Comparison of ENCODE assay signal across 21 mouse cellular contexts in the genomic region with DNA sequence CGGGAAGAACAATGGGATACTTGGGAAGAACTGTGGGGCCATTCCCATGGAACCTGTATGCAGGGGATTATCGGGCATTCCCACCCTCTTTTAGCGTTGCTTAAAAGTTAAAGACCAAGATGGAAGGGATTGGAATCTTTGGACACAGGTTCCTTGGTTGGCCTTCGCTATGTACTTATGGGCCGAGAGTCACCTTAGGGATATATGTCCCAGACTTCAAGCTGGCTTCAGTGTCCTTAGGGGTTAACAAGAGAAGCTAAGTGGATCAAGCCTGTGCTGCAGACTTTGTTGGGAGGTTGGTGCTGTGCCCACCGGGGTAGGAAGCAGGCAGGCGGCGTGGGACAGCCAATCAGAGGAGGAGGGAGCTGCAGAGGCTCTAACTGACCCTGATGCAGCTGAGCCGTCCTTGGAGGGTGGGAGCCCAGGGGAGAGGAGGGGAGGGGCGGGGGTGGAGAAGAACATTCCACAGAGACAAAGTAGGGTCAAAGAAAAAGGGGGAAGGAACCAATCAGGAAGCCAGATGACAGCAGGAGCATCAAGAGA. TPM values are rescaled to one million over a fixed set of nuclear protein-coding genes. Genes with fewer than 3 reads are reported as not detected.
A peak's percentile ranks its signal among the peaks of the same experiment; 100 is the strongest.
DNase-seq lines count a peak whose midpoint lies in the region; ATAC-seq and TF ChIP-seq lines count a peak whose summit lies in the region.
"Had no signal": no experiment of that assay in that cellular context is flagged by ENCODE, and none has a peak within 500 bp of the region (broad histone marks: within the 10 kb centered on the region; RNA-seq: fewer than 3 reads in every experiment).

No protein-coding gene starts in this region.

- no peaks in the 10 kb centered on the region for H3K9me3 ChIP-seq in heart, embryonic 10.5 days
- H3K9me3 ChIP-seq: forebrain, embryonic 15.5 days; midbrain, embryonic 12.5 days; neural tube, embryonic 15.5 days had no signal

- peak overlapping the region; percentile 23; the same call in 1 of the 2 replicates for H3K27ac ChIP-seq in heart, embryonic 10.5 days
- H3K27ac ChIP-seq in cortical plate, adult 2 months (ENCODE audit: insufficient read depth, low read length) = peak overlapping the region; percentile 89
- H3K27ac ChIP-seq: forebrain, embryonic 15.5 days; macrophage; midbrain, embryonic 12.5 days; neural tube, embryonic 15.5 days had no signal

- no peak for TF ChIP-seq CTCF in lung, adult 2 months (IDR thresholded peaks at IDR 0.05; ENCODE audit: insufficient read depth, low read length)
- TF ChIP-seq CTCF in cortical plate, adult 2 months (IDR thresholded peaks at IDR 0.05; ENCODE audit: extremely low read depth, insufficient read depth, low read length) = no peak

- H3K36me3 ChIP-seq in heart, embryonic 10.5 days = no peaks in the 10 kb centered on the region
- H3K36me3 ChIP-seq: forebrain, embryonic 15.5 days; midbrain, embryonic 12.5 days; neural tube, embryonic 15.5 days had no signal

- DNase-seq in heart, embryonic 10.5 days (ENCODE audit: low spot score) = no peak
- DNase-seq in heart, postnatal 25 days (ENCODE audit: low spot score) = no peak
- no peak for DNase-seq in lung, adult 2 months
- no peak for DNase-seq in lung, adult 18-20 months
- DNase-seq in lung, postnatal 10 days = peak; percentile 74
- DNase-seq: adrenal gland, postnatal 25 days; kidney, adult 8-10 months; right cerebral cortex, postnatal 25 days; thymus, postnatal 14 days had no signal

- peaks cover 66% of the 10 kb centered on the region for H3K4me1 ChIP-seq in heart, embryonic 10.5 days
- peaks cover 12% of the 10 kb centered on the region for H3K4me1 ChIP-seq in lung, adult 2 months (ENCODE audit: control insufficient read depth, insufficient read depth, low read length)
- H3K4me1 ChIP-seq in cortical plate, adult 2 months (ENCODE audit: control insufficient read depth, insufficient read depth, low read length) = peaks cover 4% of the 10 kb centered on the region

- ATAC-seq in erythroid progenitor cell, adult 5-6 weeks (replicated peaks; ENCODE audit: low FRiP score, poor library complexity, severe bottlenecking) = no peak
- ATAC-seq: forebrain, embryonic 15.5 days; inflammation-experienced regulatory T-cells, adult 6 months had no signal

- H3K27me3 ChIP-seq in heart, embryonic 10.5 days (ENCODE audit: insufficient read depth, poor library complexity, severe bottlenecking) = peaks cover 18% of the 10 kb centered on the region; the same call in 1 of the 2 replicates
- H3K27me3 ChIP-seq: forebrain, embryonic 15.5 days; neural tube, embryonic 15.5 days had no signal

- intact Hi-C loops in heart, postnatal 25 days (cut with DNase I) = no loop called here

- TF ChIP-seq POLR2A in lung, adult 2 months (IDR thresholded peaks at IDR 0.05; ENCODE audit: borderline replicate concordance, extremely low read depth, low read depth, low read length) = peak; percentile 16; the same call in 1 of the 2 replicates
- no peak for TF ChIP-seq POLR2A in cortical plate, adult 2 months (IDR thresholded peaks at IDR 0.05; ENCODE audit: extremely low read depth, insufficient read depth, low read length)

- no peak overlapping the region for H3K4me3 ChIP-seq in heart, embryonic 10.5 days
- peak overlapping the region; percentile 2 for H3K4me3 ChIP-seq in lung, adult 2 months (replicated peaks; ENCODE audit: extremely low read depth, low read depth, low read length)
- peak overlapping the region; percentile 24 for H3K4me3 ChIP-seq in cortical plate, adult 2 months (ENCODE audit: insufficient read depth, low read length)
- H3K4me3 ChIP-seq: erythroblast, embryonic 14.5 days; forebrain, embryonic 15.5 days; midbrain, embryonic 12.5 days; neural tube, embryonic 15.5 days had no signal

- WGBS in heart, embryonic 10.5 days = 45% methylated on average over 10 of the region's 10 CpGs
- WGBS in lung, adult 2 months = 55% methylated on average over 10 of the region's 10 CpGs

RNA-seq across cellular contexts. Expression of a gene that starts 11.3 kb away (rescaled TPM):
- 29.7 and 38.1 TPM in 2 replicates for polyA plus RNA-seq in heart, embryonic 10.5 days (2016; fragmentation: Nextera tagmentation; extraction: Ambion mirVana)
- total RNA-seq in heart, postnatal 25 days (2021) = 10 to 100 TPM; 26.3 to 26.4 TPM
- polyA plus RNA-seq in lung, adult 2 months (2012; rRNA removed) = 21.0 and 22.1 TPM in 2 replicates
- polyA plus RNA-seq in cortical plate, adult 2 months (2012; rRNA removed) = 46.0 and 47.0 TPM in 2 replicates
- total RNA-seq in erythroid progenitor cell, adult 5-6 weeks (2015; ENCODE audit: low replicate concordance) = 5.4 and 15.1 TPM in 2 replicates
- 13.1 and 15.1 TPM in 2 replicates for total RNA-seq in erythroid progenitor cell, adult 5-6 weeks (2017; ENCODE audit: low replicate concordance)

RNA-seq across cellular contexts. Expression of a gene that starts 11.9 kb away (rescaled TPM):
- 11.2 and 14.3 TPM in 2 replicates for polyA plus RNA-seq in heart, embryonic 10.5 days (2016; fragmentation: Nextera tagmentation; extraction: Ambion mirVana)
- total RNA-seq in heart, postnatal 25 days (2021) = 10 to 100 TPM; 43.4 to 43.7 TPM
- 149 and 238 TPM in 2 replicates for polyA plus RNA-seq in lung, adult 2 months (2012; rRNA removed)
- polyA plus RNA-seq in cortical plate, adult 2 months (2012; rRNA removed) = 424 and 429 TPM in 2 replicates
- not detected in 2 replicates for total RNA-seq in erythroid progenitor cell, adult 5-6 weeks (2015; ENCODE audit: low replicate concordance)
- 2.7 and 4.7 TPM in 2 replicates for total RNA-seq in erythroid progenitor cell, adult 5-6 weeks (2017; ENCODE audit: low replicate concordance)
- polyA plus RNA-seq: macrophage had no signal

RNA-seq across cellular contexts. Expression of a gene that starts 14.2 kb away (rescaled TPM):
- not detected in 2 replicates for polyA plus RNA-seq in heart, embryonic 10.5 days (2016; fragmentation: Nextera tagmentation; extraction: Ambion mirVana)
- not detected for total RNA-seq in heart, postnatal 25 days (2021)
- polyA plus RNA-seq in lung, adult 2 months (2012; rRNA removed) = not detected in 2 replicates
- polyA plus RNA-seq in cortical plate, adult 2 months (2012; rRNA removed) = 0.06 and 0.13 TPM in 2 replicates
- not detected in 2 replicates for total RNA-seq in erythroid progenitor cell, adult 5-6 weeks (2015; ENCODE audit: low replicate concordance)
- total RNA-seq in erythroid progenitor cell, adult 5-6 weeks (2017; ENCODE audit: low replicate concordance) = not detected in 2 replicates
- total RNA-seq: adrenal gland, postnatal 25 days; hematopoietic stem cell, adult 5-6 weeks; layer of hippocampus, postnatal 25 days had no signal
- polyA plus RNA-seq: embryonic facial prominence, embryonic 11.5 days; erythroblast, embryonic 14.5 days; forebrain, embryonic 15.5 days; inflammation-experienced regulatory T-cells, adult 6 months; liver, embryonic 11.5 days; macrophage; midbrain, embryonic 12.5 days; neural tube, embryonic 15.5 days had no signal

RNA-seq across cellular contexts. Expression of a gene that starts 36.4 kb away (rescaled TPM):
- 0.15 and 0.21 TPM in 2 replicates for polyA plus RNA-seq in heart, embryonic 10.5 days (2016; fragmentation: Nextera tagmentation; extraction: Ambion mirVana)
- total RNA-seq in heart, postnatal 25 days (2021) = not detected
- polyA plus RNA-seq in lung, adult 2 months (2012; rRNA removed) = 0.02 TPM in 1 of 2 replicates, not detected in the other
- polyA plus RNA-seq in cortical plate, adult 2 months (2012; rRNA removed) = 0.40 and 0.42 TPM in 2 replicates
- total RNA-seq in erythroid progenitor cell, adult 5-6 weeks (2015; ENCODE audit: low replicate concordance) = not detected in 2 replicates
- total RNA-seq in erythroid progenitor cell, adult 5-6 weeks (2017; ENCODE audit: low replicate concordance) = not detected in 2 replicates
- total RNA-seq: hematopoietic stem cell, adult 5-6 weeks had no signal
- polyA plus RNA-seq: erythroblast, embryonic 14.5 days; macrophage had no signal
